Mouse (Mus musculus) liver, postnatal 0 days (tissue): Measurements from ENCODE around the gene Fosl2.

Source experiments
- CTCF ChIP-seq: sonication (generic); IDR thresholded peaks from 2 replicates; pipeline ENCODE4 v1.5.1; 2016; ENCODE audit warnings: antibody characterized with exemption, low read depth
- EP300 ChIP-seq: IDR thresholded peaks from 2 replicates; pipeline ENCODE4 v1.6.1; 2016; ENCODE audit warnings: antibody characterized with exemption, low read depth, mild to moderate bottlenecking

DNA sequence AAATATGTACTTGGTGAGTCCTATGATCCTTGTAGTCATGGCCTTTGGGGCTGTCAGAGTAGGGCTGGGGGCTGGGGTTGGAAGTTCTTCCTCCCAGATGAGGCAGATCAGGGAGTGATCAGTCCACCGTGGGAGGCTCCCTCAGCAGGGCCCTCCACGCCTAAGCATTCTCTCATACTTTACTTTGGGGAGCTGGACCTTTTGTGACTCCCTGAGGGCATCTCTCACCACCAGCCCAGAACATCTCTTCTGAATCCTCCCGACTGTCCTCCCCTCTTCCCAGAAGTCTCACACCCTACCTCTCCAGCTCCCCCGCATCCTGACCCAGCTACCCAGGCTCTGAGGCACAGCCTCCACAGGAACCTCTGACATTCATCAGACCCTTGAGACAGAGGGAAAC is 15.6 kb downstream of the Fosl2 start:
- TF ChIP-seq CTCF (no peak), EP300 (no peak)
